Mouse (Mus musculus): ENCODE data around the gene Foxp1. TPM values are rescaled to one million over a fixed set of nuclear protein-coding genes. Genes with fewer than 3 reads are reported as not detected.

The Foxp1 gene
- polyA plus RNA-seq, 1 experiment from 2014 or later = 39.3 TPM

DNA sequence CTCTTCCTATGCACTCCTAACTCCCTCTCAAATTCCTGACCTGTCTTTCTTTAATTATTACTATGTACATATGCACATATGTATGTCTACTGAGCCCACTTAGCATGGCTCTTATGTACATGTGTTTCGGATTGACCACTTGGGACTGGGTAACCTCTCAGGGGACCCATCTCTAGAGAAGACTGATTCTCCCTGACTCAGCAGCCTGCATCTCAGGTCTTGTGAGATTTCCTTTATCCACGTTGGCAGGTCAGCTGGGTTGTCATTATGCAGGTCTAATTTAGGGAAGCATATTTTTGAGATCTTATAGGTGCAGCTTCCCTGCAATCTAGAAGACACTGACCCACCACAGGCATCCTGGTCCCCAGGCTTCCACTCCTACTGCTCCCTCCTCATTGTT, 538.5 kb downstream of the Foxp1 start:
- CTCF ChIA-PET = interaction anchor here (1.0 to 1.6 kb wide), 2 partner anchors 8 to 12 kb away, joined by 3 to 6 read pairs; no protein-coding TSS in a partner anchor
- in situ Hi-C loops (cut with MboI; ENCODE audit: low pct_unique_long_range_greater_than_20kb) = no loop called here
- DNase-seq (ENCODE audit: low read depth, low spot score) (no peak), ATAC-seq (no peak)
- no peaks in the 10 kb centered on the region for H3K27me3 ChIP-seq
- no peak for TF ChIP-seq CTCF (IDR thresholded peaks at IDR 0.05)
- POLR2A ChIA-PET = no interaction called here

DNA sequence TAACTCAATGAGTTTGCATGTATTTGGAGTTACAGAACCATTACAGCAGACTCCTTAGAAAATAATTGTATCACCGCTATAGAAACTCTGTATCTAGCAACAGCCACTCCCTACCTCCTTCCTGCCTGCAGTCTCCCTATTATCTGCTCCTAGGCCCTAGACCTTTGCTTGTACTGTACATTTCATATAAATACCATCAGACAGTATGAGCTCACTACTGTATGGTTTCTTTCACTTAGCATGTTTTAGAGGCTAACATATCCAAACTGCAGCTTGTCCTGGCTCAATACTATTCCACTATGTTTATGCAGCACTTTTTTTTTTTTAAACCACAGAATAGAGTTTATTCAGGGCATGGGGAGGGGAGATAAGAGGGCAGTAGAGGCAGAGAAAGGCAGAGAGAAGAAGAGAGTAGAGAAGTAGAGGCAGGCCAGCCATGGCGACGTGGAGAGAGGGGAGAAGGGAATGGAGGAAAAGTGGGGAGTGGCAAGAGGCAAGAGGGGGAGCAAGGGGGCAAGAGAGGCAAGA, 539.1 kb downstream of the Foxp1 start:
- no peak for ATAC-seq
- TF ChIP-seq CTCF (IDR thresholded peaks at IDR 0.05) = no peak
- POLR2A ChIA-PET = no interaction called here

DNA sequence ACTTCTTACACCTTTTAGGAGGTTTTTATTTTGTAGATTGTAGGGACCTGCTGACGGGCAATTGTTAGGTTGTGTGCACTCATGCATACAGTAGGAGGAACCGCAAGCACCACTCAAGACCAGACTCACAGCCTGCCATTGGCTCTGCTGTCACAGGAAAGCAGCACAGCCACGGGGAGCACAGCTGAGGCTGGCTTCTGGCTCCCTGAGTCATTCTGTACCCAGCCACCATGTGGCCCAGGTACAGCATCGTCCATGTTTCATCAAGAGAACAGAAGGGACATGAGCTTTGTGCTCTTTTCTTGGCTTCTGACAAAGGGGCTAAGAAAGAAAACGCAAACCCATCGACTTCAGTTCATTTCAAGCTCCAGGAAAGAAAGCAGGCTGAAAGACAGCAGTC, 541.3 kb downstream of the Foxp1 start:
- no peak for TF ChIP-seq CTCF (IDR thresholded peaks at IDR 0.05)
- ATAC-seq (no peak), DNase-seq (ENCODE audit: low read depth, low spot score) (no peak)
- in situ Hi-C loops (cut with MboI; ENCODE audit: low pct_unique_long_range_greater_than_20kb) = no loop called here
- ChIA-PET CTCF (interaction anchor here (0.7 kb wide), 1 partner anchor 9 kb away, joined by 3 read pairs; no protein-coding TSS in a partner anchor), POLR2A (no interaction called here)
- H3K27me3 ChIP-seq = no peaks in the 10 kb centered on the region

More for the DNA sequence above, 539.1 kb downstream of the Foxp1 start:
- no peaks in the 10 kb centered on the region for H3K27me3 ChIP-seq
- DNase-seq (ENCODE audit: low read depth, low spot score) = no peak
- CTCF ChIA-PET = interaction anchor here (1.0 to 1.6 kb wide), 2 partner anchors 8 to 12 kb away, joined by 3 to 6 read pairs; no protein-coding TSS in a partner anchor
- in situ Hi-C loops (cut with MboI; ENCODE audit: low pct_unique_long_range_greater_than_20kb) = no loop called here

DNA sequence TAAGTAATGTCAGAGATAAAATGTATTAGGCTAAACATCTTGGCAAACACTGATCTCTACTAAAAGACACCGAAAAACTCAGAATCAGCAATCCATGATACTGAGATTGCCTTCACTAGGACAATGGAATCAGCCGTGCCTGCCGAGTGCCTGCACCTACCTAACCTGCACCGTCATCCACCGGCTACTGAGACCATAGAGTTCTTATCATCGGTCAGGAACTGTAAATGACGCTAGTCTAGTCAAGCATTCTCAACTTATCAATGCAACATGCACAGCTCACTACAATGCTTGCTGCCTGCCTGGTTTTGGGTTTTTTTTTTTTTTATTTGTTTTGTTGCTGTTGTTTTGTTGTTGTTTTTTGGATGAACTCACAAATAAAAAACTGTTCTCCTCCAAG, 542.1 kb downstream of the Foxp1 start:
- TF ChIP-seq CTCF (IDR thresholded peaks at IDR 0.05) = no peak
- POLR2A ChIA-PET = interaction anchor here (0.6 kb wide), 1 partner anchor 40 kb away, joined by 5 read pairs; no protein-coding TSS in a partner anchor
- CTCF ChIA-PET = interaction anchor here (1.6 kb wide), 1 partner anchor 10 kb away, joined by 4 read pairs; no protein-coding TSS in a partner anchor
- H3K27me3 ChIP-seq = no peaks in the 10 kb centered on the region
- ATAC-seq (no peak), DNase-seq (ENCODE audit: low read depth, low spot score) (no peak)
- in situ Hi-C loops (cut with MboI; ENCODE audit: low pct_unique_long_range_greater_than_20kb) = no loop called here

DNA sequence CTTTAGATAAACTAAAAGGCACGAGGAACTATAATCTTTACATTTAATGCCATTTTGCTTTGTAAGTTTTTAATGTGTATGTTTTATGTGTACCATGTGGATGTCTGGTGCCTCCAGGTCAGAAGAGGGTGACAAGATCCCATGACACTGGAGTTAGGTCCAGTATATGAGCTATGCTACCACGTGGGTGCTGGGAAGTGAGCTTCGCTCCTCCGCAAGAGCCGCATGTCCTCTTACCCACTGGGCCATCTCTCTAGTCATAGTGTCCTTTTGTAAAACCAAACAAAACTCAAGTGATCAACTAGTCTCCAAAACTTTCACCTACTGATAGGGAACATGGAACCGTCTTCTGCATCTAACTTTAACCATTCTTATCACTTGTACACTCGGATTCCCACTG, 542.5 kb downstream of the Foxp1 start:
- CTCF ChIA-PET = interaction anchor here (1.6 kb wide), 1 partner anchor 10 kb away, joined by 4 read pairs; no protein-coding TSS in a partner anchor
- ATAC-seq (no peak), DNase-seq (ENCODE audit: low read depth, low spot score) (no peak)
- no peaks in the 10 kb centered on the region for H3K27me3 ChIP-seq
- POLR2A ChIA-PET = no interaction called here
- TF ChIP-seq CTCF (IDR thresholded peaks at IDR 0.05) = no peak
- in situ Hi-C loops (cut with MboI; ENCODE audit: low pct_unique_long_range_greater_than_20kb) = no loop called here

DNA sequence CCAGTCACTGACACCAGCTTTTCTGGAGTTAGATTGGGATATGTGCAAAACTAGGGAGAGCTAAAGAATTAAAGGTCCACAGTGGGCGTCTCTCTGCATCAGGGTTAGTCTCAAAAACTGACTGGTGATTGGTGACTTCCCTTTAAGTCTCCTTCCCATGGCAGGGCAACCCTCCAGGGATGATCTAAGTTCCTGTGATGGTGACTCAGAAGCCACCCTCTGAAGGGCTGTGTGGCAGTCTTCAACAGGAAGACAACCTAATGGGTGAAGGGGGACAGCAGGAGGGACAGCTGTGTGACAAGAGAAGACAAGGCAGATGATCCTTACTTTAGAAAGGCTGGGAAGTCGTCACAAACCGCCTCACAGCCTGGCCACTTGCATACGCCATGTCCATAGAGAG, 544.7 kb downstream of the Foxp1 start:
- DNase-seq (ENCODE audit: low read depth, low spot score) (no peak), ATAC-seq (no peak)
- CTCF ChIA-PET = interaction anchor here (1.4 kb wide), 1 partner anchor 11 kb away, joined by 3 read pairs; no protein-coding TSS in a partner anchor
- no peak for TF ChIP-seq CTCF (IDR thresholded peaks at IDR 0.05)
- no peaks in the 10 kb centered on the region for H3K27me3 ChIP-seq
- in situ Hi-C loops (cut with MboI; ENCODE audit: low pct_unique_long_range_greater_than_20kb) = no loop called here
- POLR2A ChIA-PET = interaction anchor here (0.5 to 0.9 kb wide), 2 partner anchors 13 to 404 kb away, joined by 4 to 6 read pairs; no protein-coding TSS in a partner anchor

DNA sequence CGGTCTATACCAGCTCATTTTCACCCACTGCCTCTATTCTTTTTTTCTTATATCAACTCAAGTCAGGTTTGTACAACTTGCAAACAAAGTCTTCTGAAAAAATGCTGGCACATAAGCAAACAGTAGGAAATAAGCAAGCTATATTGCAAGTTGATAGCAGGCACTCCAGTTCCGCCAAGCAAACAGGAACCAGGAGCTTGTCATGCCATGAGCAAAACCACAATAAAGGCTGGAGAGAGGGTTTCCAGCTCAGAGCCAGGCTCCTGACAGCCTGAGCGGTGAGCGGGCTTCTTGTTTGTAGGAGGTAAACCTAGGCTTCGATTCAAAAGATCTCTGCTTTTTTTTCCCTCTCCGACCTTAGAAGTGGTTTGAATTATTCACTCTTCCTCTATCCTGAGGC, 546.6 kb downstream of the Foxp1 start:
- in situ Hi-C loops (cut with MboI; ENCODE audit: low pct_unique_long_range_greater_than_20kb) = no loop called here
- ATAC-seq (no peak), DNase-seq (ENCODE audit: low read depth, low spot score) (no peak)
- ChIA-PET POLR2A (no interaction called here), CTCF (interaction anchor here (1.0 to 1.2 kb wide), 3 partner anchors 9 to 11 kb away, joined by 3 to 4 read pairs (median 3); no protein-coding TSS in a partner anchor)
- H3K27me3 ChIP-seq = no peaks in the 10 kb centered on the region
- TF ChIP-seq CTCF (IDR thresholded peaks at IDR 0.05) = no peak

DNA sequence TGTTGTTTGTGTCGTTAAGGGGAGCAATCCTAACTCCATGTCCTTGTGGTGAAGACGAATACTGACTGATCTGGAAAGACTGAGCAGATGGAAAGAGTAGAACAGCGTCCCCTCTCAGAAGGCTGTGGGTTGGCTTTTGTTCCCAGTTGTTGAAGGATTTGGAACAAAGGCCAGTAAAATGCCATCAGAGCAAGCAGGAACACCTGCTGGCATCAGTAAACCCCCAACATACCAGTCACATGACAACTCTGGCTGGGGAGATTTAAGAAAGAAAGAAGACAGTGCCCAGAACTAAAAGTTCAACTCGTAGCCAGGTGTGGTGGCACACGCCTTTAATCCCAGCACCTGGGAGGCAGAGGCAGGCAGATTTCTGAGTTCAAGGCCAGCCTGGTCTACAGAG, 549.1 kb downstream of the Foxp1 start:
- H3K27me3 ChIP-seq = no peaks in the 10 kb centered on the region
- no peak for DNase-seq (ENCODE audit: low read depth, low spot score)
- ChIA-PET CTCF (no interaction called here), POLR2A (no interaction called here)
- no peak for TF ChIP-seq CTCF (IDR thresholded peaks at IDR 0.05)
- in situ Hi-C loops (cut with MboI; ENCODE audit: low pct_unique_long_range_greater_than_20kb) = no loop called here
- no peak for ATAC-seq

DNA sequence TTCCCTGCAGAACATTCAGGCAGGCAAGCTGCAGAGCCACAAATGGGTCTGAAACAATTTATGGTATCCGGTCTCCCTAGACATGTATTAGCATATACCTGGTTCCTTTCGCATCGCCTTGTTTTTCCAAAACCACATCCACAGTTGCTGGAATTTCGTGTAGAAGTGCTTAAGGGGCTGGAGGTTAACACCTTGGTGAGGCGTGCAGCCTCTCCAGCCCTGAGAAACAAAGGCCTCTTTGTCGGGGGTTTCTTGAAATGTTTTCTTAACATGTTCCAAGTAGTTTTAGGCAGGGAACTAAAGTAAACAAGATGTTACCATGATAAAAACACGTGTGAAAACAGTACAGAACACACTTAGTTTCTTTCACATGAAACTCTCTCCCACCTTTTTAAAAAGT, 550.1 kb downstream of the Foxp1 start:
- TF ChIP-seq CTCF (IDR thresholded peaks at IDR 0.05) = no peak
- in situ Hi-C loops (cut with MboI; ENCODE audit: low pct_unique_long_range_greater_than_20kb) = no loop called here
- ChIA-PET CTCF (interaction anchor here (0.7 to 1.4 kb wide), 6 partner anchors 9 to 556 kb away, joined by 3 to 6 read pairs (median 4); no protein-coding TSS in a partner anchor), POLR2A (no interaction called here)
- no peak for DNase-seq (ENCODE audit: low read depth, low spot score)
- H3K27me3 ChIP-seq = no peaks in the 10 kb centered on the region
- no peak for ATAC-seq

DNA sequence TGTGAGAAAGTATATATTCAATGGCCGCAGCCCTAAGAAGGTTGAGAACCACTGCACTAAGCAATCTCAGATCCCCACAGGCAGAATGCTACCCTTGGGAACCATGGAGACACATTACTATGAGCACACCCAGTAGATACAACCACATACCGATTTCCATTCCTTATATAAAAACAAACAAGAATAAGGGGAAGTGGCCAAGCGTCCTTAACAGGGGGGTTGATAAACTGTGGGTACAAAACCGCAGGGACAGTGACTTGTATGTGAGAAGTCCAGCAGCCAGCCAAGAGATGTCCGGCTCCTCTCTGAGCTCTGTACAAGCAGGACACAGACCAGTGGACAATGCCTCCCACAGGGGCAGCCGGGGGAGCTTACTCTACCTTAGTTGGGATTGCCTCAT, 563.2 kb downstream of the Foxp1 start:
- TF ChIP-seq CTCF (IDR thresholded peaks at IDR 0.05) = no peak
- peak; percentile 45 for ATAC-seq
- in situ Hi-C loops (cut with MboI; ENCODE audit: low pct_unique_long_range_greater_than_20kb) = no loop called here
- no peaks in the 10 kb centered on the region for H3K27me3 ChIP-seq
- no peak for DNase-seq (ENCODE audit: low read depth, low spot score)
- ChIA-PET CTCF (no interaction called here), POLR2A (interaction anchor here (1.0 kb wide), 1 partner anchor 24 kb away, joined by 3 read pairs; no protein-coding TSS in a partner anchor)

DNA sequence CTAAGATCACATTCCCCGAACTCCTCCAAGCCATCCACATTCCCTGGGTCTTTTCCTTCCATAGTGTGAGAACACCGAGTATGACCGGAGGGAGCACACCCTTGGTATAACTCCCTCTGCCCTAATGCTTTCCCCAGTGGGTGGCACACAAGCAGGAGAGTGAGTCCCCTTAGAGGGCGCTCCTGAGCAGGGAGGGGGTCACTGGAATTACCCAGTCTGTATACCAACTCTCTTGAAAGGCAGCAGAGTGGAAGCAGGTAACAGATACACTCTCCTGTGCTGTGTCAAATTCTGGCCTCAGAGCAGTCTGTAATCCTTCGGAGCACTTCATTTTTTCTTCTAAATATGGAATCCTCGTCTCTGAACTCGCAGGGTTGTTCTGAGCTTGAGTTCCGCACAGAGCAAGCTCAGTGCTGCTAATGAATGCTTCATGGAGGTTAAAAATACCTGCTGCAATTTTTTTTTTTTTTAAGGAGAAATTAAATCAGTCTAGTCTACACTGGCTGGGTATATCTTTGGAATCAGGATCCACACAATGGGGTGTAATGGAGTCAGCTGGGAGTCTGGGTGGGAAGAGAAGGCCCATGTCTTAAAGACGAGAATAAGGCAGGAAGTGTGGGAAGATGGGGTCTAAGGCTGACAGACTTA, 565.9 kb downstream of the Foxp1 start:
- DNase-seq (ENCODE audit: low read depth, low spot score) = no peak

More for the DNA sequence above, 565.9 kb downstream of the Foxp1 start:
- H3K27me3 ChIP-seq = no peaks in the 10 kb centered on the region
- TF ChIP-seq CTCF (IDR thresholded peaks at IDR 0.05) = peak; percentile 73
- ChIA-PET CTCF (interaction anchor here (1.6 kb wide), 1 partner anchor 15 kb away, joined by 4 read pairs; no protein-coding TSS in a partner anchor), POLR2A (no interaction called here)
- in situ Hi-C loops (cut with MboI; ENCODE audit: low pct_unique_long_range_greater_than_20kb) = no loop called here
- peak; percentile 41 for ATAC-seq

Data from Patski (cell line).